Mouse (Mus musculus) forebrain, embryonic 14.5 days (tissue): ENCODE data around the gene Sf3a1. TPM values are rescaled to one million over a fixed set of nuclear protein-coding genes. Genes with fewer than 3 reads are reported as not detected.
A peak's percentile ranks its signal among the peaks of the same experiment; 100 is the strongest.

Experiments
- ATAC-seq: fragments of 200-750 bp; cut with Nextera tagmentation; 2 replicates; pipeline ENCODE4 v1.8.0; 2017; ENCODE audit warnings: mild to moderate bottlenecking, moderate library complexity
- DNase-seq: peaks from one replicate; pipeline ENCODE4 v3.0.0-alpha.2; 2015; ENCODE audit warnings: low spot score
- H3K27ac ChIP-seq: fragments of 300-500 bp; sonication (generic); 2 replicates; pipeline ENCODE4 v1.5.1; 2014; ENCODE audit warnings: low read depth, mild to moderate bottlenecking, control low read depth, low read length, moderate library complexity
- H3K27me3 ChIP-seq: fragments of 300-500 bp; sonication (generic); replicated peaks from 2 replicates; pipeline ENCODE4 v1.6.1; 2014; ENCODE audit warnings: low read length, control low read depth, mixed read lengths; ENCODE audit not compliant: control insufficient read depth, insufficient read depth
- H3K36me3 ChIP-seq: fragments of 300-500 bp; sonication (generic); 2 replicates; pipeline ENCODE4 v1.6.1; 2014; ENCODE audit warnings: low read length, control low read depth; ENCODE audit not compliant: control insufficient read depth, insufficient read depth
- H3K4me1 ChIP-seq: fragments of 300-500 bp; sonication (generic); 2 replicates; pipeline ENCODE4 v1.6.1; 2014; ENCODE audit warnings: antibody characterized with exemption, low read length, control low read depth; ENCODE audit not compliant: control insufficient read depth, insufficient read depth
- H3K4me2 ChIP-seq: fragments of 300-500 bp; sonication (generic); 2 replicates; pipeline ENCODE4 v1.6.1; 2014; ENCODE audit warnings: mild to moderate bottlenecking, control low read depth, low read length
- H3K4me3 ChIP-seq: fragments of 300-500 bp; sonication (generic); 2 replicates; pipeline ENCODE4 v1.5.1; 2014; ENCODE audit warnings: low read depth, low read length, control low read depth
- H3K9ac ChIP-seq: fragments of 300-500 bp; sonication (generic); 2 replicates; pipeline ENCODE4 v1.6.1; 2014; ENCODE audit warnings: mild to moderate bottlenecking, low read length, control low read depth, moderate library complexity
- H3K9me3 ChIP-seq: fragments of 300-500 bp; sonication (generic); replicated peaks from 2 replicates; pipeline ENCODE4 v1.6.1; 2016; ENCODE audit warnings: low read length, control low read depth, mixed read lengths; ENCODE audit not compliant: control insufficient read depth
- WGBS: fragments of 180-500 bp; shearing (Covaris S2); extraction: QIAGEN DNeasy Blood & Tissue Kit; methylation state at CpG from one replicate; pipeline ENCODE4 v1.1.7; 2014; 5-methylcytosine and 5-hydroxymethylcytosine counted together
- polyA plus RNA-seq: library from polyadenylated mRNA; unstranded; fragments of >200 nt; fragmentation: Nextera tagmentation; extraction: Ambion mirVana; gene quantifications from 2 replicates; pipeline ENCODE4 v1.2.1, GENCODE M21; 2014

Sf3a1 gene
- polyA plus RNA-seq, 1 experiment from 2014 or later = 51.5 TPM

GRCm38 (mm10) chr11:4146381-4146780, 13.8 kb upstream of the Sf3a1 start:
- WGBS = 78% methylated on average over 6 of the region's 6 CpGs
- no peak for ATAC-seq
- H3K4me3 ChIP-seq = no peak overlapping the region
- no peaks in the 10 kb centered on the region for H3K27me3 ChIP-seq
- no peak for DNase-seq
- H3K4me2 ChIP-seq = no peak overlapping the region
- no peaks in the 10 kb centered on the region for H3K9me3 ChIP-seq
- H3K9ac ChIP-seq = no peak overlapping the region
- no peaks in the 10 kb centered on the region for H3K4me1 ChIP-seq
- peaks cover 35% of the 10 kb centered on the region for H3K36me3 ChIP-seq
- H3K27ac ChIP-seq = no peak overlapping the region

- Histone ChIP-seq H3K4me1 (no peaks in the 10 kb centered on the region), H3K9me3 (no peaks in the 10 kb centered on the region), H3K36me3 (peaks cover 28% of the 10 kb centered on the region), H3K9ac (no peak overlapping the region; the same call in 1 of the 2 replicates), H3K4me2 (no peak overlapping the region), H3K27me3 (no peaks in the 10 kb centered on the region), H3K4me3 (no peak overlapping the region), H3K27ac (no peak overlapping the region)
- DNase-seq (no peak), ATAC-seq (no peak)
- 87% methylated on average over 10 of the region's 10 CpGs for WGBS
Measured at GRCm38 (mm10) chr11:4147098-4147497, 13.1 kb upstream of the Sf3a1 start.

GRCm38 (mm10) chr11:4148120-4148519, 12.0 kb upstream of the Sf3a1 start:
- Histone ChIP-seq H3K27ac (no peak overlapping the region), H3K9me3 (no peaks in the 10 kb centered on the region), H3K9ac (no peak overlapping the region), H3K4me3 (no peak overlapping the region), H3K27me3 (no peaks in the 10 kb centered on the region), H3K36me3 (peaks cover 18% of the 10 kb centered on the region), H3K4me2 (no peak overlapping the region), H3K4me1 (no peaks in the 10 kb centered on the region)
- ATAC-seq = no peak
- WGBS = 88% methylated on average over 5 of the region's 5 CpGs
- DNase-seq = no peak

- DNase-seq (no peak), ATAC-seq (no peak)
- no peak overlapping the region for H3K27ac ChIP-seq
- no peak overlapping the region for H3K9ac ChIP-seq
- 79% methylated on average over 9 of the region's 9 CpGs for WGBS
- H3K27me3 ChIP-seq = no peaks in the 10 kb centered on the region
- H3K4me3 ChIP-seq = no peak overlapping the region
- no peaks in the 10 kb centered on the region for H3K9me3 ChIP-seq
- no peaks in the 10 kb centered on the region for H3K4me1 ChIP-seq
- no peak overlapping the region for H3K4me2 ChIP-seq
- H3K36me3 ChIP-seq = peaks cover 13% of the 10 kb centered on the region; the same call in 1 of the 2 replicates
Measured at GRCm38 (mm10) chr11:4148536-4149156, 11.5 kb upstream of the Sf3a1 start.

GRCm38 (mm10) chr11:4149886-4150285, 10.3 kb upstream of the Sf3a1 start:
- no peak for ATAC-seq
- H3K27ac ChIP-seq = no peak overlapping the region
- H3K9me3 ChIP-seq = no peaks in the 10 kb centered on the region
- H3K9ac ChIP-seq = no peak overlapping the region
- H3K4me1 ChIP-seq = no peaks in the 10 kb centered on the region
- WGBS = 86% methylated on average over 6 of the region's 6 CpGs
- DNase-seq = no peak
- 0 out of 2 replicates have a peak, but pooled peaks cover 4% of the 10 kb centered on the region for H3K36me3 ChIP-seq
- H3K4me3 ChIP-seq = no peak overlapping the region
- no peak overlapping the region for H3K4me2 ChIP-seq
- no peaks in the 10 kb centered on the region for H3K27me3 ChIP-seq

- 94% methylated on average over 7 of the region's 7 CpGs for WGBS
- H3K4me3 ChIP-seq = no peak overlapping the region
- H3K9me3 ChIP-seq = no peaks in the 10 kb centered on the region
- H3K4me1 ChIP-seq = no peaks in the 10 kb centered on the region
- H3K27ac ChIP-seq = no peak overlapping the region
- no peak overlapping the region for H3K9ac ChIP-seq
- no peaks in the 10 kb centered on the region for H3K27me3 ChIP-seq
- H3K4me2 ChIP-seq = no peak overlapping the region
- ATAC-seq (no peak), DNase-seq (no peak)
- H3K36me3 ChIP-seq = no peaks in the 10 kb centered on the region
Measured at GRCm38 (mm10) chr11:4153694-4154093, 6.5 kb upstream of the Sf3a1 start.

GRCm38 (mm10) chr11:4155641-4156040, 4.5 kb upstream of the Sf3a1 start:
- WGBS = 84% methylated on average over 5 of the region's 5 CpGs

GRCm38 (mm10) chr11:4158676-4159075, 1.5 kb upstream of the Sf3a1 start:
- H3K4me3 ChIP-seq = no peak overlapping the region
- H3K9ac ChIP-seq = no peak overlapping the region
- no peak overlapping the region for H3K4me2 ChIP-seq
- no peak for ATAC-seq
- H3K36me3 ChIP-seq = peaks cover 24% of the 10 kb centered on the region
- 82% methylated on average over 3 of the region's 3 CpGs for WGBS
- no peak overlapping the region for H3K27ac ChIP-seq
- H3K4me1 ChIP-seq = peaks cover 13% of the 10 kb centered on the region
- no peaks in the 10 kb centered on the region for H3K9me3 ChIP-seq
- no peak for DNase-seq
- H3K27me3 ChIP-seq = no peaks in the 10 kb centered on the region

More at GRCm38 (mm10) chr11:4155641-4156040, 4.5 kb upstream of the Sf3a1 start:
- Histone ChIP-seq H3K9ac (no peak overlapping the region), H3K9me3 (no peaks in the 10 kb centered on the region), H3K27me3 (no peaks in the 10 kb centered on the region), H3K4me1 (no peaks in the 10 kb centered on the region; the same call in 1 of the 2 replicates), H3K4me2 (no peak overlapping the region), H3K4me3 (no peak overlapping the region), H3K36me3 (no peaks in the 10 kb centered on the region), H3K27ac (no peak overlapping the region)
- ATAC-seq (no peak), DNase-seq (no peak)

GRCm38 (mm10) chr11:4160758-4161480, 769 bp downstream of the Sf3a1 start:
- H3K27ac ChIP-seq = peak overlapping the region; percentile 89
- DNase-seq (no peak), ATAC-seq (peak; percentile 6; the same call in 1 of the 2 replicates)
- H3K9me3 ChIP-seq = no peaks in the 10 kb centered on the region
- H3K9ac ChIP-seq = peak overlapping the region; percentile 87
- peak overlapping the region; percentile 68 for H3K4me2 ChIP-seq
- 8% methylated on average over 15 of the region's 15 CpGs for WGBS
- peaks cover 45% of the 10 kb centered on the region for H3K36me3 ChIP-seq
- no peaks in the 10 kb centered on the region for H3K27me3 ChIP-seq
- peaks cover 13% of the 10 kb centered on the region for H3K4me1 ChIP-seq
- peak overlapping the region; percentile 90 for H3K4me3 ChIP-seq
